Mouse (Mus musculus): ENCODE results near the gene Col19a1. TPM values are rescaled to one million over a fixed set of nuclear protein-coding genes. Genes with fewer than 3 reads are reported as not detected.
A peak's percentile ranks its signal among the peaks of the same experiment; 100 is the strongest.

Gene Col19a1
- polyA plus RNA-seq, 1 experiment: 0.01 TPM

DNA sequence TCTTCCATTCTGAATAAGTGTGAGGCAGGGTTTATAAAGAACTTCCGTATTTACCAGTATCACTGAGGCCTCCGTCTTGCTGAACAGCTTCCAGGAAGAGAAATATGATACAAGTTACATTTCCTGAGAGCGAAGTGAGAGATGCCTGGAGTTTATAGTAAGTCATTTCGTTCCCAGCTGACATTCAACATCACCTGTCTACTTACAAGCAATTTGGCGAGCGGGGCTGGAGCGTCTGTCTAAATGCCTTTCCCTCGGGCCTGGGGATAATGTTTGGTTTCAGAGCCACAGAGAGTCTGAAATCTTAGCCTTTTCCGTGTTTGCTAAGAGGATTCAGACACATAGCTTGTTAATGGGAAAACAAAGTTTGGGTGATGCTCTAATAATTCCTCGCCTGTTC lies 37.2 kb downstream of the Col19a1 start:
- no peak for TF ChIP-seq POLR2A (IDR thresholded peaks at IDR 0.05; ENCODE audit: insufficient read length, low read depth)
- TF ChIP-seq MYOD1 (IDR thresholded peaks at IDR 0.05; ENCODE audit: control insufficient read depth in 1 of 3, insufficient read length in 2 of 3, low read depth in 2 of 3): peak; percentile 39 to 48 (median 44)
- no peak for TF ChIP-seq TCF3 (IDR thresholded peaks at IDR 0.05; ENCODE audit: insufficient read length, low read depth)
- H3ac ChIP-seq (ENCODE audit: control insufficient read depth, insufficient read length): no peak overlapping the region
- H3K27me3 ChIP-seq (ENCODE audit: control insufficient read depth, insufficient read depth, insufficient read length): no peaks in the 10 kb centered on the region
- H3K36me3 ChIP-seq (ENCODE audit: control insufficient read depth, insufficient read depth): no peaks in the 10 kb centered on the region
- no peaks in the 10 kb centered on the region for H3K79me2 ChIP-seq (ENCODE audit: control insufficient read depth, insufficient read depth)
- H3K4me2 ChIP-seq (ENCODE audit: low read depth): peak overlapping the region; percentile 50
- no peak overlapping the region for H3K4me3 ChIP-seq

- Histone ChIP-seq H3K27me3 (ENCODE audit: control insufficient read depth, insufficient read depth, insufficient read length) (no peaks in the 10 kb centered on the region), H3K79me2 (ENCODE audit: control insufficient read depth, insufficient read depth) (no peaks in the 10 kb centered on the region), H3K36me3 (ENCODE audit: control insufficient read depth, insufficient read depth) (no peaks in the 10 kb centered on the region), H3ac (ENCODE audit: control insufficient read depth, insufficient read length) (no peak overlapping the region), H3K4me2 (ENCODE audit: low read depth) (no peak overlapping the region), H3K4me3 (no peak overlapping the region)
- TF ChIP-seq CEBPB (IDR thresholded peaks at IDR 0.05; ENCODE audit: insufficient read depth, poor library complexity, severe bottlenecking): no peak
- TF ChIP-seq POLR2AphosphoS2 (IDR thresholded peaks at IDR 0.05; ENCODE audit: insufficient read length, low read depth): no peak
- no peak for TF ChIP-seq USF1 (IDR thresholded peaks at IDR 0.05; ENCODE audit: low read depth)
- TF ChIP-seq REST (IDR thresholded peaks at IDR 0.05; ENCODE audit: insufficient read depth, insufficient read length): no peak
- TF ChIP-seq MYOD1 (IDR thresholded peaks at IDR 0.05; ENCODE audit: control insufficient read depth in 1 of 3, insufficient read length in 2 of 3, low read depth in 2 of 3): no peak
- TF ChIP-seq MAX (IDR thresholded peaks at IDR 0.05; ENCODE audit: low read depth): no peak
- no peak for TF ChIP-seq SRF (IDR thresholded peaks at IDR 0.05; ENCODE audit: control insufficient read depth, insufficient read length, low read depth)
- no peak for TF ChIP-seq TCF12 (IDR thresholded peaks at IDR 0.05; ENCODE audit: insufficient read depth, poor library complexity, severe bottlenecking)
- TF ChIP-seq MYOG (IDR thresholded peaks at IDR 0.05; ENCODE audit: control insufficient read depth in 1 of 3, insufficient read depth in 1 of 3, insufficient read length in 2 of 3, low read depth in 2 of 3): no peak
- no peak for TF ChIP-seq POLR2A (IDR thresholded peaks at IDR 0.05; ENCODE audit: insufficient read length, low read depth)
- no peak for TF ChIP-seq E2F4 (IDR thresholded peaks at IDR 0.05; ENCODE audit: insufficient read depth)
- TF ChIP-seq TCF3 (IDR thresholded peaks at IDR 0.05; ENCODE audit: insufficient read length, low read depth): no peak
These were observed 38.2 kb downstream of the Col19a1 start for GRCm38 (mm10) chr1:24549050-24549449.

DNA sequence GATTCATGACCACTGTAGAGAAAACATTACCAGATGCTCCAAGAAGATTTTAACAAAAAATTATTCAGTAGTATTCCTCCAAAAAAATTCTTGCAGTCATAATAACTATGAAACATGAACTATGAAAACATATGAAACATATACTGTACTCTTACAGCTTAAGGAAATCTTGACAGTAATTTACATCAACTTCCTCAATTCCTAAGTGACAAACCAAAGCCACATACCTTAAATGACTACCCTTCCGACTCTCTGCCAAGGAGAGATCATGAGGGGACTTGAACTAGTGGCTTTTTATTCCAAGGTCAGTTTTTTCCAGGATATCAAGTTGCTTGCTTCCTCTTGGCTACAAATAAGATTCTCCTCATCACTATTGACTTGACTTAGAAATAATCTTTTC lies 39.7 kb downstream of the Col19a1 start:
- no peaks in the 10 kb centered on the region for H3K79me2 ChIP-seq (ENCODE audit: control insufficient read depth, insufficient read depth)
- no peaks in the 10 kb centered on the region for H3K36me3 ChIP-seq (ENCODE audit: control insufficient read depth, insufficient read depth)
- H3K4me2 ChIP-seq (ENCODE audit: low read depth): no peak overlapping the region
- H3K27me3 ChIP-seq (ENCODE audit: control insufficient read depth, insufficient read depth, insufficient read length): no peaks in the 10 kb centered on the region
- TF ChIP-seq MYOG (IDR thresholded peaks at IDR 0.05; ENCODE audit: control insufficient read depth in 1 of 3, insufficient read depth in 1 of 3, insufficient read length in 2 of 3, low read depth in 2 of 3) (no peak), TCF12 (IDR thresholded peaks at IDR 0.05; ENCODE audit: insufficient read depth, poor library complexity, severe bottlenecking) (no peak), MYOD1 (IDR thresholded peaks at IDR 0.05; ENCODE audit: control insufficient read depth in 1 of 3, insufficient read length in 2 of 3, low read depth in 2 of 3) (no peak), E2F4 (IDR thresholded peaks at IDR 0.05; ENCODE audit: insufficient read depth) (no peak), SRF (IDR thresholded peaks at IDR 0.05; ENCODE audit: control insufficient read depth, insufficient read length, low read depth) (no peak), CEBPB (IDR thresholded peaks at IDR 0.05; ENCODE audit: insufficient read depth, poor library complexity, severe bottlenecking) (no peak), POLR2AphosphoS2 (IDR thresholded peaks at IDR 0.05; ENCODE audit: insufficient read length, low read depth) (no peak), USF1 (IDR thresholded peaks at IDR 0.05; ENCODE audit: low read depth) (no peak), REST (IDR thresholded peaks at IDR 0.05; ENCODE audit: insufficient read depth, insufficient read length) (no peak)
- H3K4me3 ChIP-seq: no peak overlapping the region
- H3ac ChIP-seq (ENCODE audit: control insufficient read depth, insufficient read length): no peak overlapping the region

DNA sequence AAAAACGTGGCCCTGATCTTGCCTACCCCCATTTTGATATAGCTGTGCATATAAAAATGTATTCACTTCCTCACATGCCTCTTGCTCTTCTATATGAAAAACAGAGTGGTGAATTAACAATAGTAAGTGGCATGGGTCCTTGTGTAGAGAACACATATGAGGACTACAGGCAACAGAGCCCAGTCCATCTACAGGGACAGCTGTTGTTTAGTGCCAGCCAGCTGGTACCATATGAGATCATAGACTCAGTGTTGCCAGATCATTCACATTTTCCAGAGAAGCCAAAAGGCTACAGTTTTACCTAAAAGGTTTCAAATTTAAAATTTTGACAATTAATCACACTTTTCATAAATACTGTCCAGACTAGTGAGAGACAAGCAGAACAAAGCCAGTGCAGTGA lies 47.4 kb downstream of the Col19a1 start:
- Histone ChIP-seq H3K4me2 (ENCODE audit: low read depth) (no peak overlapping the region), H3K36me3 (ENCODE audit: control insufficient read depth, insufficient read depth) (no peaks in the 10 kb centered on the region), H3ac (ENCODE audit: control insufficient read depth, insufficient read length) (no peak overlapping the region), H3K27me3 (ENCODE audit: control insufficient read depth, insufficient read depth, insufficient read length) (no peaks in the 10 kb centered on the region), H3K79me2 (ENCODE audit: control insufficient read depth, insufficient read depth) (no peaks in the 10 kb centered on the region), H3K4me3 (no peak overlapping the region)
- TF ChIP-seq MYOD1 (IDR thresholded peaks at IDR 0.05; ENCODE audit: control insufficient read depth in 1 of 3, insufficient read length in 2 of 3, low read depth in 2 of 3): peak in 2 of 3 experiments; percentile 59 to 61
- TF ChIP-seq REST (IDR thresholded peaks at IDR 0.05; ENCODE audit: insufficient read depth, insufficient read length): no peak
- TF ChIP-seq MYOG (IDR thresholded peaks at IDR 0.05; ENCODE audit: control insufficient read depth in 1 of 3, insufficient read depth in 1 of 3, insufficient read length in 2 of 3, low read depth in 2 of 3): peak in 1 of 3 experiments; percentile 53

DNA sequence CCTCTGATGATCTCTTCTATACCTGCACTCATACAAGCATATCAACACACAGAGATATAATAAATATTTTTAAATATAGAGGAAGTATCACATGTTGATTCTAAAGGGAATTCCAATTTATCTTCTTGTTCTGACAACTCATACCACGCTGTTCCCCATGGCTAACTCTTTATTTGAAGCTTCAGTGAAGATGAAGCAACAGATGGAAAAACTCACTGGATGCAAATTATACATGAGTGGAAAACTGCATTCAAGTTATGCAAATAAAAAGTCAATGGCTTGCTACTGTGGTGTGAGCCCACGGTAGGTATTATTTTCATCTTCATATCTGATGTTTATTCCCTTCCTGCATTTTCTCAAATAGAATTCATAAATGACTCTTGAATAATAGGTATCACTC lies 60.1 kb downstream of the Col19a1 start:
- Histone ChIP-seq H3K4me3 (no peak overlapping the region), H3K27me3 (ENCODE audit: control insufficient read depth, insufficient read depth, insufficient read length) (no peaks in the 10 kb centered on the region), H3K79me2 (ENCODE audit: control insufficient read depth, insufficient read depth) (no peaks in the 10 kb centered on the region), H3K36me3 (ENCODE audit: control insufficient read depth, insufficient read depth) (no peaks in the 10 kb centered on the region), H3K4me2 (ENCODE audit: low read depth) (no peak overlapping the region), H3ac (ENCODE audit: control insufficient read depth, insufficient read length) (no peak overlapping the region)
- TF ChIP-seq MAX (IDR thresholded peaks at IDR 0.05; ENCODE audit: low read depth): no peak
- no peak for TF ChIP-seq E2F4 (IDR thresholded peaks at IDR 0.05; ENCODE audit: insufficient read depth)
- no peak for TF ChIP-seq USF1 (IDR thresholded peaks at IDR 0.05; ENCODE audit: low read depth)
- TF ChIP-seq TCF12 (IDR thresholded peaks at IDR 0.05; ENCODE audit: insufficient read depth, poor library complexity, severe bottlenecking): no peak
